Mouse (Mus musculus) forebrain, embryonic 15.5 days (tissue): ENCODE data around the gene Hoxb6. TPM values are rescaled to one million over a fixed set of nuclear protein-coding genes. Genes with fewer than 3 reads are reported as not detected.

Source experiments
- ATAC-seq: fragments of 200-750 bp; cut with Nextera tagmentation; replicated peaks from 2 replicates; pipeline ENCODE4 v1.8.0; 2017; ENCODE audit warnings: mild to moderate bottlenecking, moderate TSS enrichment, moderate library complexity
- H3K27ac ChIP-seq: fragments of 300-500 bp; sonication (generic); replicated peaks from 2 replicates; pipeline ENCODE4 v1.5.1; 2015; ENCODE audit warnings: mild to moderate bottlenecking, inconsistent platforms
- H3K27me3 ChIP-seq: fragments of 300-500 bp; sonication (generic); 2 replicates; pipeline ENCODE4 v1.6.1; 2015; ENCODE audit warnings: inconsistent platforms
- H3K36me3 ChIP-seq: fragments of 300-500 bp; sonication (generic); 2 replicates; pipeline ENCODE4 v1.6.1; 2015; ENCODE audit warnings: mild to moderate bottlenecking, inconsistent platforms
- H3K4me1 ChIP-seq: fragments of 300-500 bp; sonication (generic); 2 replicates; pipeline ENCODE4 v1.6.1; 2015; ENCODE audit warnings: inconsistent platforms
- H3K4me2 ChIP-seq: fragments of 300-500 bp; sonication (generic); replicated peaks from 2 replicates; pipeline ENCODE4 v1.6.1; 2015; ENCODE audit warnings: mild to moderate bottlenecking, inconsistent platforms
- H3K4me3 ChIP-seq: fragments of 300-500 bp; sonication (generic); 2 replicates; pipeline ENCODE4 v1.5.1; 2015; ENCODE audit warnings: mild to moderate bottlenecking, inconsistent platforms
- H3K9ac ChIP-seq: fragments of 300-500 bp; sonication (generic); replicated peaks from 2 replicates; pipeline ENCODE4 v1.6.1; 2015; ENCODE audit warnings: mild to moderate bottlenecking, inconsistent platforms
- H3K9me3 ChIP-seq: fragments of 300-500 bp; sonication (generic); 2 replicates; pipeline ENCODE4 v1.6.1; 2016; ENCODE audit warnings: inconsistent platforms
- WGBS: fragments of 180-500 bp; shearing (Covaris S2); methylation state at CpG from one replicate; pipeline ENCODE4 v1.1.7; 2015; ENCODE audit warnings: mixed read lengths; 5-methylcytosine and 5-hydroxymethylcytosine counted together
- polyA plus RNA-seq: library from polyadenylated mRNA; unstranded; fragments of >200 nt; fragmentation: Nextera tagmentation; extraction: Ambion mirVana; gene quantifications from 2 replicates; pipeline ENCODE4 v1.2.1, GENCODE M21; 2015

Gene Hoxb6
- polyA plus RNA-seq, 1 experiment from 2014 or later: not detected

DNA sequence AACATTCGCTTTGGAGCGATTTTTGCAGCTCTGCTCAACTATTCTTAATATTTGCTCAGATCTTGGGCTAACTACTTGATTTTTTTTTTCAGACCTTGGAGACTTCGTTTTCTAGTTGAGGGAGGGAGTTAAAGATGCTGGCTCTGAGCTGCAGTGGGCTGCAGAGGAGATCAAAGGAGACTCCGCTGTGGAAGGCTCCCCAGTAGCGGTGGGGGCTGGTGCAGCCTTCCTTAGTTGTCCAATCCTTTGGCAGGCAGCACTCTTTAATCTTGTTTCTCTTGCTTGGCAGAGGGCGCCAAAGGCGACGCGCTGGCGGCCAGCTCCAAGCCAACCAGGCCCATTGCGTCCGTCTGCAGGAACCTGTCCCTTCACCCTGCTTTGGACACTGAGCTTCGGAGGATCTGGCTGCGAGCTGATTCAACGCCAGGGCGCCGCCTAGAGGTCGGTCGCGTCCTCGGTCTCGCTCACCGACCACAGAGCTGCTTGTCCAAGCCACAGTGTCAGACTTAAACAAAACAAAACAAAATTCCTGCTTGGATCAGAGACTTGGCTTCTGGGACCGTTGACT is 30.9 kb upstream of the Hoxb6 start:
- WGBS: 1% methylated on average over 24 of the region's 24 CpGs
- ATAC-seq: no peak
- no peaks in the 10 kb centered on the region for H3K36me3 ChIP-seq
- H3K9ac ChIP-seq: no peak overlapping the region
- no peak overlapping the region for H3K4me3 ChIP-seq
- H3K9me3 ChIP-seq: no peaks in the 10 kb centered on the region
- no peak overlapping the region for H3K27ac ChIP-seq
- H3K4me2 ChIP-seq: no peak overlapping the region
- H3K27me3 ChIP-seq: peaks cover 98% of the 10 kb centered on the region
- no peaks in the 10 kb centered on the region for H3K4me1 ChIP-seq

DNA sequence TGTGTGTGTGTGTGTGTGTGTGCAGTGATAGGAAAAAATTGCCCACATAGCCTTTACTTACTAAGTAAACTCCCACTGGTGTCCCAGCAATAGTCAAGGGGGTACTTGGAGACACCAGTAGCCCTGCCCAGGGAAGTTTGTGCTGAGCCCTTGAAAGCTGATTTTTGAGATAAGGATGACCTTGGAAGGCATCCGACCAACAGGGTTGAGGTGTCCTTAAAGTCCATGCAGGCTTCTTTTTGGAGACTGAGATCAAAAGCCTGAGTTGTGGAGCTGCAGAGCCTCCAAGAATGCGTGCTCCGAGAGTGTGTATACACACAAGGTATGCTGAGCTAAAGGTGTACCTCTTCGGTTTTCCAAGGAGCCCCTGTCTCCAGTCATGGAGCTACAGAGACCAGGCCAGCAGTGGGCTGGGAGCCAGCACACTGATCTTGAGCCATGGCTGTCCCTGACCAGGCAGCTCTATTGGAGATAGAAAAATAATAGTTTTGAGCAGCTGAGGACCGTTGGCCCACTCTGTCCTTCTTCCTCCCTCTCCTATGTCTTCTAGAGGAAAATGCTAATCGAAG is 29.9 kb upstream of the Hoxb6 start:
- no peaks in the 10 kb centered on the region for H3K4me1 ChIP-seq
- ATAC-seq: no peak
- WGBS: 8% methylated on average over 6 of the region's 6 CpGs

DNA sequence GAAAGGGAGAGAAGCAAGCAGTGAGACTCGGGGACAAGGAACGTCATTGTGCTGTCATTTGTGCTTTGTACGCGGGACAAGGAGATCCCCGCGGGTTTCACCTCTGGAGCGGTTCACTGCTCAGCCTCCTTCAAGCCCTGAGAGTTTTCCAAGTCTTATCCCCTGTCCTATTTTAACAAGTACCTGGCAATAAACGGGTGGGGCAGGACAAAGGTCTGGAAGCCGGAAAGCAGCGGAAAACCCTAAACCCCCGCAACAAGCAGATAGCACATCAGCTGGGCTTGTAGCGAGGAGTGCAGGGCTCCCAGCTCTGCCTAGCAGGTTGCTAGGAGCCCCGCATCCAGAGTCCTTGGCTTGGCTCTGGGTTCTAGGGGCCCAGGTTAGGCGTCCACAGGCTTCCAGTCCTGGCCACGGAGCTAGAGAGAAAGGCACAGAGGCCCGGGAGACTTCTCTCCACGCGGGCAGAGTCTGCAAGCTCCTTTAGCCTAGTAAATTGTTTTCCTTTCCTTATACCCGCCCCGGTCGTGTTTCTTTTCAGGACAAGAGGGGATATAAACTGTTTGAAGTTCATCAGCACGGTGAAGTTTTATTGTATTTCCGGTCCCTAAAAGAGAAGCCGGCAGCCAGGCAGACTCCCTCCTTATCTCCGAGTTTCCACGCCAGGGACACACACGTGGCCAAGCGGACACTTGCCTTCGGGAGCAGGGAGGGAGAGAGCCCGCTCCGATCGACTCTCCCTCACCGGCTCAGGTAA is 28.5 kb upstream of the Hoxb6 start:
- under 1% methylated on average over 33 of the region's 33 CpGs for WGBS

More for the DNA sequence above, 29.9 kb upstream of the Hoxb6 start:
- peaks cover 99% of the 10 kb centered on the region for H3K27me3 ChIP-seq
- no peaks in the 10 kb centered on the region for H3K9me3 ChIP-seq
- no peaks in the 10 kb centered on the region for H3K36me3 ChIP-seq
- H3K27ac ChIP-seq: no peak overlapping the region
- H3K9ac ChIP-seq: no peak overlapping the region
- no peak overlapping the region for H3K4me2 ChIP-seq
- H3K4me3 ChIP-seq: no peak overlapping the region

DNA sequence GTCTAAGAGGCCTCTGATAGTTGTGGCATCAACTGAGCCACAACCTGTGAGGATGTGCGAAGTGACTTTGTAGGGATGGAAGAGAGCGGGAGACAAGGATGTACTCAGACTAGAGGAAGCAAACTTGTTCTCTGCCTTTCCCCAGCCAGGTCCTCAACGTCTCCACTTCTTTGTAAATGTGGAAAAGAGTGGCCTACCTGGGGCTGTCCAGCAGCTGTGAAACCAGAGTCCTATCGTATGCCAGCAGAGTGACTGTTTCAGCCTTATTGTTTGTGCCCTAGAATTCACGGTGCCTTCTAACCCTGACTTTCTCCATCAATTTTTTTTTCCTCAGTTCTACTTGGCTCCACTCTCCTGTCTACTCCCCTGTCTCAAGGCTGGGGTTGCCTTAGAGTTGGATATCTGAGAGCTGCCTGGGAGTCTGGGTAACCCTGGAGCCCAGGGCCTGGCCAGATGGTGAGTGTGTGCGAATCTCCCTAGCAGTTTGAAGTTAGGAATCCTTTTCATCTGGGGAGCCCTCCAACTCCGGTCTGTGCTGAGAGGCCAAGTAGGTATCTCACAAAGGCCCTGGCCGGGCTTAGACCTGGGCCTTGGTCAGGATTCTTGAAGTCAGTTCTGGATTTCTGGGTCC is 27.8 kb upstream of the Hoxb6 start:
- WGBS: under 1% methylated on average over 8 of the region's 8 CpGs

More for the DNA sequence above, 28.5 kb upstream of the Hoxb6 start:
- ATAC-seq: no peak
- Histone ChIP-seq H3K36me3 (no peaks in the 10 kb centered on the region), H3K27ac (no peak overlapping the region), H3K4me3 (no peak overlapping the region), H3K9ac (no peak overlapping the region), H3K4me1 (no peaks in the 10 kb centered on the region), H3K27me3 (peaks cover 99% of the 10 kb centered on the region), H3K4me2 (no peak overlapping the region), H3K9me3 (no peaks in the 10 kb centered on the region)

DNA sequence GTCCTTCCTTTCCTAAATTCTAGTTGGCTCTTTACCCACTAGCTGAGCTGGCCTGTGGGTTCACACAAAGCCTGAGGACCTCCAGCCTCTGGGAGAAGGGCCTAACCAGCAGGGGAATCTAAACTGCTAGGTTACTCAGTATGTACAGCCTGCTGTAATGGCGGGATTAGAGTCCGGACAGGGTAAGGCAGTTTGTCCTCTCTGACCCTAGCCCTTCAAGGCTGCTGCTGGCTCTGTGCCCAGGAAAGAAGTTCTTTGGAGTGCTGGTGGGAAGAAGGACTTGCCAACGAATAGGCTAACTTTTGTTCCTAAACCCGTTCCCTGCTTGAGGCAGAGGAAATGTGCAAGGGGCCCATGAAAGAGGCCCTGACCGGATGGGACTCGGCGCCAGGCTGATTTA is 26.3 kb upstream of the Hoxb6 start:
- H3K9me3 ChIP-seq: no peaks in the 10 kb centered on the region
- ATAC-seq: no peak
- no peak overlapping the region for H3K4me2 ChIP-seq
- under 1% methylated on average over 7 of the region's 7 CpGs for whole genome bisulfite sequencing
- no peak overlapping the region for H3K27ac ChIP-seq
- no peaks in the 10 kb centered on the region for H3K36me3 ChIP-seq
- H3K27me3 ChIP-seq: peaks cover 99% of the 10 kb centered on the region
- H3K9ac ChIP-seq: no peak overlapping the region
- H3K4me1 ChIP-seq: 0 out of 2 replicates have a peak, but pooled peaks cover 1% of the 10 kb centered on the region
- no peak overlapping the region for H3K4me3 ChIP-seq

More for the DNA sequence above, 27.8 kb upstream of the Hoxb6 start:
- Histone ChIP-seq H3K9ac (no peak overlapping the region), H3K4me1 (no peaks in the 10 kb centered on the region), H3K9me3 (no peaks in the 10 kb centered on the region), H3K4me2 (no peak overlapping the region), H3K36me3 (no peaks in the 10 kb centered on the region), H3K4me3 (no peak overlapping the region), H3K27ac (no peak overlapping the region), H3K27me3 (peaks cover 99% of the 10 kb centered on the region)
- no peak for ATAC-seq

DNA sequence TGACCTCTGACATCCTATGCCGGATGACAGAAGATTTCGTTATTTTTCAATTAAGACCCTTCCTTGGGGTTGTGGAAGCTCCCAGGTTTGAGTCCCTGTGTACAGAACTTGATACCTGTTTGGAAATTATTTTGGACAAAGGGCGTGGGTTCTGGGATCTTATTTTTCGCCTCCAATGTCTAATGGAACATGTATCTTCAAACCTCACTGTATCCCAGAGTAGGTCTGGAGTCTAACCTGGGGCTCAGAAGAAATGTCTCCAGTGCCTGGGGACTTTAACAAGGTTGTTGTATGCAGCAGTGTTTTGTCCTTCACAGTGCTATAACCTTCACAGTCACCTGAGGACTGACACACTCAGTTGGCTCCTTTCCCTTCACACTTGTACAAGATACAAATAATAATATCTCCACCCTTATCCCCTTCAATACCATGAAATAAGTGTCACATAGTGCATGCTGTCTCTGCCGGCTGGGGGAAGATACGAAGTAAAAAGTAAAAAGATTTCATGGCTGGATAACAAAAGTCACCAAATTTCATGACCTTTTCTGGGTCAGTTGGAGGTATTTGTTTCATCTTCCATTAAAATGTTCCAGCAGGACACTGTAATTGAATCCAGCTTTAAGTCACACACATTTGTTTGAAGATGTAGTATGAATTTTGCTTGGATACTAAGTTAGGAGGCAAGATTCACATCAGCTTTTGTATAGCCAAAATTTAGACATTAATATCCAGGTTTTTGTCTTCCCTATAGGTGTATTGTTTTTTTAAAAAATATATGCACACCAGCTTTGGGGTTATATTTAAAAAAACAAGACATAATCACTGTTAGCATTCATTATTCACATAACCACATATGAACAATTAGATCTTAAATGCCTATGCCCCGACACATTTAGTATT is 25.0 kb upstream of the Hoxb6 start:
- Histone ChIP-seq H3K27ac (no peak overlapping the region), H3K36me3 (no peaks in the 10 kb centered on the region), H3K4me2 (no peak overlapping the region), H3K9me3 (no peaks in the 10 kb centered on the region), H3K27me3 (peaks cover 99% of the 10 kb centered on the region), H3K4me3 (no peak overlapping the region), H3K9ac (no peak overlapping the region), H3K4me1 (peaks cover 6% of the 10 kb centered on the region; the same call in 1 of the 2 replicates)
- 8% methylated on average over 7 of the region's 7 CpGs for WGBS
- ATAC-seq: no peak

DNA sequence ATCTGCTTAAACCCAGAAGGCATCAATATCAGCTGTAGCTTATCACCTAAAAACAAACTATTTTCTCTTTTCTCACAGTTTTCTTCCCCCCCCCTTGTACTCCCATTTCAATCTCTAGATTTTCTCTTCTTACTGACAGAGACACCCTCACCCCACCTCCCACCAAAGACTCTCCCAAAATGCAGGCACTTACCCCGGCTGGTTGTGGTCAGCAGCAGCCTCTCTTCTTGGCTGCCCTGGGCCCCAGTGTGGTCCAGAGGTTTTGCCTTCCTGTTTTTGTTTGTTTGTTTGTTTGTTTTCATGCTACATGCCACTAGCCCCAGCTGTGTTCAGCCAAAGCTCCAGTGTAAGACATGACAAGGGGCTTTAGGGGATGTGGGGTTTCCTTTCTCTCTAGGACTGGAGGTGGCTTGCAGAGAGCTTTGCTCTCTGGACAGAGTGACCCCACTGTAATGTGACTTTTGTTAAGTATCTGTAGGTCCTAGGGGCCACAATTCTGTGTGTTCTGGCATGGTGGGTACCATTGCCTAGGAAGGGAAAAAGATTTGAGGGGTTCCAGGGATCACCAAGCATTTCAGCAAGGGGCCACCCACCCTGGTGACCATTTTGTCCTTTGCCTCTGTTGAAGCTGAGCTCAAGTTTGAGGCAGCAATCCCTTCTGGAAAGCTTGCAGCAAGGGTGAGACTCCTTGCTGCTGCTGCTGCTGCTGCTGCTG is 24.1 kb upstream of the Hoxb6 start:
- Histone ChIP-seq H3K4me1 (peaks cover 9% of the 10 kb centered on the region; the same call in 1 of the 2 replicates), H3K27me3 (peaks cover 99% of the 10 kb centered on the region), H3K36me3 (no peaks in the 10 kb centered on the region), H3K27ac (no peak overlapping the region), H3K4me2 (no peak overlapping the region), H3K4me3 (no peak overlapping the region), H3K9me3 (no peaks in the 10 kb centered on the region), H3K9ac (no peak overlapping the region)
- ATAC-seq: no peak
- WGBS: 0% methylated on average over 1 of the region's 1 CpGs

DNA sequence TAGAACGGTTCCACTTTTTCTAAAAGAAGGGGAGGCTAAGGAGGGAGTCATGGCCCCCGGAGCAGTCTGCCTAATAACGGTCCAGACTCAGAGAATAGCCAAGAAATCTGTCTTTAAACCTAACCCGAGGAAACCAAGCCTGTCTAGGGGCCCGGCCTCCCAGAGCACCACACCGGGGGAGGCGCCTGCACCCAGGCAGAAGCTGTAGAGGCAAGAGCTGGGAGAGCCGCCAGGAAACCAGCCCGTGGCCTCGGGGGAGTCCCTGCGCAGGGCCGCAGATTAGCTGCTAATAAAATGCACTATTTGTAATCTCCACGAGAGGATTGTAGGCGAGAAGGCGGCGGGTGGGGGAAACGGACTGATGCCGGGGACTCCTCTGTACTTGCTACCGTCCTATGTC is 22.4 kb upstream of the Hoxb6 start:
- WGBS: under 1% methylated on average over 19 of the region's 19 CpGs
- Histone ChIP-seq H3K27me3 (peaks cover 99% of the 10 kb centered on the region), H3K9ac (no peak overlapping the region), H3K4me1 (peaks cover 9% of the 10 kb centered on the region; the same call in 1 of the 2 replicates), H3K4me3 (no peak overlapping the region), H3K27ac (no peak overlapping the region), H3K9me3 (no peaks in the 10 kb centered on the region), H3K4me2 (no peak overlapping the region), H3K36me3 (no peaks in the 10 kb centered on the region)
- ATAC-seq: no peak

DNA sequence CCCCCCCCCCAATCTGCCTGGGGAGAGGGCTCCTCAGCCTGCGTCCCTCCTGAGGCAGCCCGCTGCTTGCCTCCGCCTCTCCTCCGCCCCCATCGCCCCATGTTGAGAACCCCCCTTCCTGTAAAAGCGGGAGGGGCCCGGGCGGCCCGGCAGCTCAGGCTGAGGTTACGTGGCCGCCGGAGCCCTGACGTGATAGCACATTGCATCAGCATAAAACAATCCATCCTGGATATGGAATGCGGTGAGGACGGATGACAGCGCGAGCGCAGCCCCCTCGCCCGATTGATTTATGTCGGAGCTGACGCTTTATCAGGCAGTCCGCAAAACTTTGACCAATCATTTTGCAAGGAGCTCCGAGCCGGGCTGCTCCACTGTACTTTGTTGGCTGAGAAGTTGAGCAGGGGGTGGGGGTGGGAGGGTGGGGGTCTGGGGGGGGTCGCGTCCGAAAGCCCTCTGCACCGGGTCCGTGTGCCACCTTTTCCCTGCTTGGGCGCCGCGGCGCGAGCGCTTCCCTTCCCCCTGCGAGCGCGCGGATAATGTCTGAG is 21.2 kb upstream of the Hoxb6 start, which contains the start of gene Hoxb9:
Hoxb9 (plus strand) TSS at position 462 of the 545 bp plus-strand sequence.
- ATAC-seq: no peak
- WGBS: under 1% methylated on average over 40 of the region's 40 CpGs
- no peak within 1 kb of the TSS for H3K27ac ChIP-seq
- H3K4me1 ChIP-seq: peaks cover 9% of the 10 kb centered on the region; the same call in 1 of the 2 replicates
- peak within 1 kb of the TSS; percentile 13; the same call in 1 of the 2 replicates for H3K4me3 ChIP-seq
- peak within 1 kb of the TSS; percentile 8; the same call in 1 of the 2 replicates for H3K4me2 ChIP-seq
- no peaks in the 10 kb centered on the region for H3K36me3 ChIP-seq
- H3K27me3 ChIP-seq: peaks cover 99% of the 10 kb centered on the region
- no peak within 1 kb of the TSS for H3K9ac ChIP-seq
- H3K9me3 ChIP-seq: no peaks in the 10 kb centered on the region

DNA sequence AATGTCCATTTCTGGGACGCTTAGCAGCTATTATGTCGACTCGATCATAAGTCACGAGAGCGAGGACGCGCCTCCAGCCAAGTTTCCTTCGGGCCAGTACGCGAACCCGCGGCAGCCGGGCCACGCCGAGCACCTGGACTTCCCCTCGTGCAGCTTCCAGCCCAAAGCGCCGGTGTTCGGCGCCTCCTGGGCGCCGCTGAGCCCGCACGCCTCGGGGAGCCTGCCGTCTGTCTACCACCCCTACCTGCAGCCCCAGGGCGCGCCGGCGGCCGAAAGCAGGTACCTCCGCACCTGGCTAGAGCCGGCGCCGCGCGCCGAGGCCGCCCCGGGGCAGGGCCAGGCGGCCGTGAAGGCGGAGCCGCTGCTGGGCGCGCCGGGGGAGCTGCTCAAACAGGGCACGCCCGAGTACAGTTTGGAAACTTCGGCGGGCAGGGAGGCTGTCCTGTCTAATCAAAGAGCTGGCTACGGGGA is 20.7 kb upstream of the Hoxb6 start:
- Histone ChIP-seq H3K9me3 (no peaks in the 10 kb centered on the region), H3K9ac (no peak overlapping the region), H3K27me3 (peaks cover 99% of the 10 kb centered on the region), H3K4me3 (no peak overlapping the region), H3K4me2 (no peak overlapping the region), H3K36me3 (no peaks in the 10 kb centered on the region), H3K4me1 (peaks cover 9% of the 10 kb centered on the region; the same call in 1 of the 2 replicates), H3K27ac (no peak overlapping the region)
- no peak for ATAC-seq
- WGBS: under 1% methylated on average over 52 of the region's 52 CpGs
